Mouse (Mus musculus) intestine, embryonic 15.5 days (tissue): ENCODE measurements around the gene Snai3. TPM values are rescaled to one million over a fixed set of nuclear protein-coding genes. Genes with fewer than 3 reads are reported as not detected.

Experiments used
- ATAC-seq: fragments of 200-750 bp; cut with Nextera tagmentation; 2 replicates; pipeline ENCODE4 v1.8.0; 2017; ENCODE audit warnings: moderate TSS enrichment, moderate library complexity
- H3K27ac ChIP-seq: fragments of 300-500 bp; sonication (generic); 2 replicates; pipeline ENCODE4 v1.5.1; 2015; ENCODE audit warnings: mild to moderate bottlenecking, inconsistent platforms
- H3K27me3 ChIP-seq: fragments of 300-500 bp; sonication (generic); replicated peaks from 2 replicates; pipeline ENCODE4 v1.6.1; 2015; ENCODE audit warnings: inconsistent platforms
- H3K36me3 ChIP-seq: fragments of 300-500 bp; sonication (generic); 2 replicates; pipeline ENCODE4 v1.6.1; 2015; ENCODE audit warnings: inconsistent platforms
- H3K4me1 ChIP-seq: fragments of 300-500 bp; sonication (generic); replicated peaks from 2 replicates; pipeline ENCODE4 v1.6.1; 2015; ENCODE audit warnings: inconsistent platforms
- H3K4me2 ChIP-seq: fragments of 300-500 bp; sonication (generic); replicated peaks from 2 replicates; pipeline ENCODE4 v1.6.1; 2015; ENCODE audit warnings: mild to moderate bottlenecking, inconsistent platforms
- H3K4me3 ChIP-seq: fragments of 300-500 bp; sonication (generic); replicated peaks from 2 replicates; pipeline ENCODE4 v1.5.1; 2015; ENCODE audit warnings: inconsistent platforms
- H3K9ac ChIP-seq: fragments of 300-500 bp; sonication (generic); 2 replicates; pipeline ENCODE4 v1.6.1; 2015; ENCODE audit warnings: inconsistent platforms
- H3K9me3 ChIP-seq: fragments of 300-500 bp; sonication (generic); 2 replicates; pipeline ENCODE4 v1.6.1; 2016; ENCODE audit warnings: inconsistent platforms
- WGBS: fragments of 180-500 bp; shearing (Covaris S2); methylation state at CpG from one replicate; pipeline ENCODE4 v1.1.7; 2015; 5-methylcytosine and 5-hydroxymethylcytosine counted together
- polyA plus RNA-seq: library from polyadenylated mRNA; unstranded; fragments of >200 nt; fragmentation: Nextera tagmentation; extraction: Ambion mirVana; gene quantifications from 2 replicates; pipeline ENCODE4 v1.2.1, GENCODE M21; 2015

The Snai3 gene
- polyA plus RNA-seq, 1 experiment from 2014 or later, result 0.57 TPM

DNA sequence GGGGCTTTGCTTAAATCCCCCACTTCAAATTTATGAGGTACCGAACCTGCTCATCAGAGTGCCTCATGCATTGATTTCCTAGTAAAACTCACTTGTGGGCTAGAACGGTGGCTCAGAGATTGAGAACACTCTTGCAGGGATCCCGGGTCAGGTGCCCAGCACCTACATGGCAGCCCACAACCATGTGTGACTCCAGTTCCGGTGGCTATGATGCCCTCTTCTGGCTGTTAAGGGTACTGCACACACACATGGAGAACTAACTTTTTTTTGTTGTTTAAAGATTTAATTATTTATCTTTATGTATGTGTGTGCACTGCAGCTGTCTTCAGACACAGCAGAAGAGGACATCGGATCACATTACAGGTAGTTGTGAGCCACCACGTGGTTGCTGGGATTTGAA, 25.2 kb downstream of the Snai3 start:
- Histone ChIP-seq H3K4me2 (no peak overlapping the region), H3K9ac (no peak overlapping the region), H3K27ac (no peak overlapping the region), H3K36me3 (peaks cover 41% of the 10 kb centered on the region), H3K27me3 (no peaks in the 10 kb centered on the region), H3K4me1 (peaks cover 30% of the 10 kb centered on the region), H3K4me3 (no peak overlapping the region), H3K9me3 (no peaks in the 10 kb centered on the region)
- WGBS, result 90% methylated on average over 6 of the region's 6 CpGs
- ATAC-seq, result no peak

DNA sequence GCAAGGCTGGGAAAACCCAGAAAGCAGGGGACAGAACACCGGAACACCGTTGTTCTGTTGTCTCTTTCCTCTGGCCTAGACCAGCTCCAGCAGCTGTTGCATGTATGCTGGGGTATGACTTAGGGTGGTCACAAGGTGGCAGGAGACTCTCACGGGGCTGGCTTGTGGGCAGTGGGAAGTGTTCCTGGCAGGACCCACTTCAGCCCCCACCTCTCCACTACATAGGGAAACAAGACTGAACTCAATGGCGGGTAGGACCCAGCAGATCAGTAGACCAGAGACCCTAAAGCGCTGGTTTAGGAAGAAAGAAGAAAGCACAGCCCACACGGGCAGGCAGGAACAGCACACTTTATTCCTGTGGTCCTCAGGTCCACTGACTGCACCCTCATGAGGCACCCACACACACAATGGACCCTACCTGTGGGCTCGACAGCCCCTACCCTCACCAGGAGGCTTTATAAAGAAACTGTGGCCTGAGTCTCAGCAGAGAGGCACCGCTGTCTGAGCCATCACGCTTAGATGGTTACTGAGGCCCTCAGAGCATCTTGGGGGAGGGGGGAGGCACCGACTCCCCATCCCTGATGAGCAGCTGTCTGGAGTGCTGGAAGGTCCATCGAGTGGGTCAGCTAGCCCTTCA, 27.1 kb downstream of the Snai3 start:
- WGBS, result 58% methylated on average over 11 of the region's 11 CpGs
- no peak for ATAC-seq
- Histone ChIP-seq H3K4me1 (peaks cover 29% of the 10 kb centered on the region), H3K36me3 (peaks cover 31% of the 10 kb centered on the region), H3K4me3 (peak overlapping the region; percentile 64; the same call in 1 of the 2 replicates), H3K4me2 (peak overlapping the region; percentile 91), H3K9me3 (no peaks in the 10 kb centered on the region), H3K27me3 (no peaks in the 10 kb centered on the region), H3K9ac (peak overlapping the region; percentile 83; the same call in 1 of the 2 replicates), H3K27ac (peak overlapping the region; percentile 90)

DNA sequence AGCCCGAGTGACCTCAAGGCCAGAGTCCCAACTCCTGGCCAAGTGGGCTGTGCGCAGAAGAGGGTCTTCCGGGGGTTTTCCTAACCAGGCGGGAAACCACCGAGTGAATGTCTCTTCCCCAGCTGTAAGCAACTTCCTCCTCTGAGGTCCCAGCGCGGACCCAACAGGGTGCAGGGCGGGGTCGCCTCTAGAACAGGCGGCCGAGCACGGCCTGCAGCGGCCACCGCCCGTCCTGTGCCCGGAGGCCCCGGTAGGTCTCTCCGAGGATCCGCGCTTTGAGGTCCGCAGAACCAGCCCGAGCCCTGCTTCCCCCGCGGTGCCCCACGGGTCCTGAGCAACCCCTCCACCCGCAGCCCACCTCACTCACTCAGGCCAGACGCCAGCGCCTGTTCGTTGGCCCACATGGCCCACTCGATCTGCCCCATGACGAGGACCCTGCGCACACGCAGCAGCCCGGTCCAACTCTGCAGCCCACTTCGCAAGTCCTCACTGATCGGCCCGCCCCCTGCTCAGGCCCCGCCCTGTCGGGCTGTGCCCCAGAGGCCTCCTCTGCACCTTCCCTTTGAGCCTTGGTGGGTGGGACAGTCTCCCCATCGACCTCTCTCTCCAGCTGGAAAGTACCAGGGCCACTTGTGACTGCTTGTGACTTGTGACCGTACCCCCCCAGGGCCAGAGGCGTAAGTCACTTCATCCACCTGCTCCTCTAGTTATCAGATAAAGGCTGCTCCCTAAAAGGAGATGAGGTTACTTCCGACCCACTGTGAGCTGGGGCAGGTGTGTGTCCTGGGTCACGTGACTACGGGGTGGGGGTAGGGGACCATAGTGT, 27.9 kb downstream of the Snai3 start, which contains the start of gene Cyba:
Gene Cyba (minus strand): TSS at position 488 of the 826 bp plus-strand sequence.
- peak; percentile 94 for ATAC-seq
- no peaks in the 10 kb centered on the region for H3K9me3 ChIP-seq
- H3K4me1 ChIP-seq, result peaks cover 24% of the 10 kb centered on the region
- H3K36me3 ChIP-seq, result peaks cover 30% of the 10 kb centered on the region
- WGBS, result 3% methylated on average over 45 of the region's 45 CpGs
- peak within 1 kb of the TSS; percentile 91 for H3K4me2 ChIP-seq
- peak within 1 kb of the TSS; percentile 83 for H3K9ac ChIP-seq
- H3K27me3 ChIP-seq, result no peaks in the 10 kb centered on the region
- H3K27ac ChIP-seq, result peak within 1 kb of the TSS; percentile 90
- peak within 1 kb of the TSS; percentile 64 for H3K4me3 ChIP-seq

DNA sequence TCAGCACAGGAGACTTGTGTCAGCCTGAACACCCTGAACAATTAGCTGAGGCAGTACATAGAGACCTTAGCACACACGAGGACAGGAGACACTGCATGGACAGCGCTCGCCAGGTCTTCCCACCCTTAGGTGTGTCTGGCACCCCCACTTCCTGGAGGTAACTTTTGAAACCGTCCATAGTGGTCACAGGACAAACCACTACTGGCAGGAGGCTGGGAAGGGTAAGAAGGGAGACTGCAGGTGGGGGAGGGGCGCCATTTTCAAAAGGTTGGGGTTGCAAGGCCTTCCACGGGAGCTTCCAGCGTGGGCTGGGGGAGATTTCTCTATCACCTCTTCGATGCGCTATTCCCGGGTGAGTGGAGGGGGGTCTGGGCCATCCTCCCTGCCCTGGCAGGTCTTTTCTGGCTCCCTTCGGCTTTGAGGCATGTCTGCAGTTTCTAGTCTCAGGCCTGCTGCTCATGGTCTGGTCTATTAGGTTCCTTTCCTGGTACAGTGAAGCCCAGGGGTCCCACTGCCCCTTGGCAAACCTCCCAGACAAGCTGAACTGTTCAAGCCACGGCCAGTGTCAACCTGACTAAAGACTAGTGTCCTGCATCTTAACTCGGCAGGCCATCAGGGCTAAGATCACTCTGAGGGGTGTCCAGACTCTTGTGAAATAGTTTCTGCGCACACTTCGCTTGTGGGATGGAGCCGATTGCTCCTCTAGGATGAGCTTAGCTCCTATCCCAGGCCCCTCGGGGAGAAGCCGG, 28.7 kb downstream of the Snai3 start:
- Histone ChIP-seq H3K4me1 (peaks cover 23% of the 10 kb centered on the region), H3K9ac (peak overlapping the region; percentile 83), H3K27me3 (no peaks in the 10 kb centered on the region), H3K27ac (peak overlapping the region; percentile 90), H3K4me3 (peak overlapping the region; percentile 64), H3K36me3 (peaks cover 29% of the 10 kb centered on the region), H3K4me2 (peak overlapping the region; percentile 91), H3K9me3 (no peaks in the 10 kb centered on the region)
- WGBS, result 25% methylated on average over 18 of the region's 18 CpGs
- peak; percentile 13; the same call in 1 of the 2 replicates for ATAC-seq

DNA sequence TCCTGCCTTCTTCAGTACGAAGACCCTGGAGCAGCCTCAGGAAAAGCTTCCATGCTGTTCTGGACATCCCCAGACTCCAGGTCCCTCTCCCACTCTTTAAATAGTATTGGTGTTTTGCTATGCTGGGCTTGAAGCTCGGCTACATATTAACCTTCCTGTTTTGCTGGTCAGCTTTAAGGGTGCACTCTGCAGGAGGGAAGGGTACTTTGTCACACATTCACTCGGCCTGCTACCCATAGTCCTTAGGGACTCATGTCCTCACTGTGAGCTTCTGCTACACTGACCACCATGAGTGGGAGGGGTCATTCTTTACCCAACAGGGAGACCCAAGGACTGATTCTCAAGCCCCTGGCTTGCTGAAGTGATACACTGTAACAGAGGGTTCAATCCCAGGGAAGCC, 29.9 kb downstream of the Snai3 start:
- Histone ChIP-seq H3K4me3 (no peak overlapping the region), H3K36me3 (peaks cover 17% of the 10 kb centered on the region), H3K27me3 (no peaks in the 10 kb centered on the region), H3K4me1 (peaks cover 23% of the 10 kb centered on the region), H3K4me2 (no peak overlapping the region), H3K27ac (no peak overlapping the region), H3K9me3 (no peaks in the 10 kb centered on the region), H3K9ac (0 out of 2 replicates have a peak overlapping the region, but pooled peaks have one; percentile 1)
- 86% methylated on average over 3 of the region's 3 CpGs for WGBS
- no peak for ATAC-seq

DNA sequence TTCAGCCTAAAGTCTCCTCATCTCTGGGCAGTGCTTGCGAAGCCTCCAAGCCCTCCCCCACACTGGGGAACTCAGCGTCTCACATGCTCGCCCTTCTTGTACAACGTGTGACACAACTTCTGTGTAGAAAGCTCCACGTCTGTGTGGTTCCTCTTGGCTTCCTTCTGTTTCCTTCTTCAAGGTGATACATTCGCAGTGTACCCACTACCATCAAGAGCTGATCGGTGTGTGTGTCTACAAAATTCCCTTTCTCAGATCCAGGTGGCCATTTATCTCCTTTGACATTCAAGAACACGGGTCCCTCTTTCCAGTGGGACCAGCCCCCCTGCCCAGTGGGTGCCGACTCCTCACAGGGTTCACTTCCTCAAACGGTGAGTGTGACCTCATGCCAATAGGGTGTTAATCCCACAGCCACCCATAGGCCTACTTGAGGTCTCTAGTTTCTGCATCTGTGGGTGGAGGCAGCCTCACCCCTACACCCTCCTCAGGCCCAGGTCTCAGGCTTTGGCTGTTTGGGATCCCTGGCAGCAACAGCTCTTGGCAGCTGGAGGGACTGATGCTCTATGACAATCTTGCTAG, 30.4 kb downstream of the Snai3 start:
- Histone ChIP-seq H3K9me3 (no peaks in the 10 kb centered on the region), H3K36me3 (peaks cover 13% of the 10 kb centered on the region), H3K4me1 (peaks cover 23% of the 10 kb centered on the region), H3K27me3 (no peaks in the 10 kb centered on the region), H3K27ac (no peak overlapping the region), H3K9ac (0 out of 2 replicates have a peak overlapping the region, but pooled peaks have one; percentile 1), H3K4me2 (no peak overlapping the region), H3K4me3 (no peak overlapping the region)
- ATAC-seq, result no peak
- 83% methylated on average over 10 of the region's 10 CpGs for WGBS

DNA sequence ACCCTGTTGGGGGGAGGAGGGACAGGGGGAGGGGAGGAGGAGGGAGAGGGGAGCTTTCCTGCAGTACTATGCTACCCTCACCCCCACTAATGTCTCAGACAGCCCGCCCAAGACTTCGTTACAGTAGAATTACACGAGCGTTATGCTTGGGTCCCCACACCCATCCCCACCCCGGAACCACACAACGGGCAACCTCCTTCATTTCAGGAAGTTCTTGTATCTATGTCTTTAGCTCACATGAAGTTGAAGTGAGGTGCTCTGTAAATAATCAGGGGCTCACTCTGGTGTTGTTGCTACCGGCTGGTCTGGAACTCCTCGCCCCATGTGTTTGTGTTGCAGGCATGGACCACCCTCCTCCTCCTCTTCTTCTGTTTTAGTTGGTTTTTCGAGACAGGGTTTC, 32.4 kb downstream of the Snai3 start:
- Histone ChIP-seq H3K4me3 (no peak overlapping the region), H3K9me3 (no peaks in the 10 kb centered on the region), H3K9ac (no peak overlapping the region), H3K27ac (no peak overlapping the region), H3K4me1 (peaks cover 19% of the 10 kb centered on the region), H3K27me3 (no peaks in the 10 kb centered on the region), H3K36me3 (peaks cover 9% of the 10 kb centered on the region; the same call in 1 of the 2 replicates), H3K4me2 (no peak overlapping the region)
- WGBS, result 88% methylated on average over 9 of the region's 9 CpGs
- no peak for ATAC-seq

DNA sequence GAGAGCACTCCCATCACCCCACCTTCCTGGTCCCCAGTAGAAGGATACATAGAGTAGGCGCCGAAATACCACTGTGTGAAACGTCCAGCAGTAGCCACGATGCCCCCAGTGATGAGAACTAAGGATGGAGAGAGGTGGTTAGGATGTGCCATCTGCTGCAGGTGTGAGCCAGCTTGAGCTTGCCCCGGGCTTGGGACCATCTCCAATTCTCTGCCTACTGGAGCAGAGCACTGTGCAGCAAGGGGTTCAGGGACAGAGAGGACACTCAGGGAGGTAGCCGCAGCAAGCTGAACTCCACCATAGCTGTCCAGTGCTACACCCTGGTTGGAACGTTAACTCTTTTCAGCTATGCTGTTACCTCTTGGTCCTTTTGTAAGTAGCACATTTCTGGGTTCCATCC, 32.9 kb downstream of the Snai3 start:
- H3K4me2 ChIP-seq, result no peak overlapping the region
- no peak overlapping the region for H3K9ac ChIP-seq
- H3K27me3 ChIP-seq, result no peaks in the 10 kb centered on the region
- H3K9me3 ChIP-seq, result no peaks in the 10 kb centered on the region
- peaks cover 9% of the 10 kb centered on the region; the same call in 1 of the 2 replicates for H3K36me3 ChIP-seq
- no peak overlapping the region for H3K4me3 ChIP-seq
- H3K27ac ChIP-seq, result no peak overlapping the region
- H3K4me1 ChIP-seq, result peaks cover 13% of the 10 kb centered on the region
- no peak for ATAC-seq
- 90% methylated on average over 7 of the region's 7 CpGs for WGBS

DNA sequence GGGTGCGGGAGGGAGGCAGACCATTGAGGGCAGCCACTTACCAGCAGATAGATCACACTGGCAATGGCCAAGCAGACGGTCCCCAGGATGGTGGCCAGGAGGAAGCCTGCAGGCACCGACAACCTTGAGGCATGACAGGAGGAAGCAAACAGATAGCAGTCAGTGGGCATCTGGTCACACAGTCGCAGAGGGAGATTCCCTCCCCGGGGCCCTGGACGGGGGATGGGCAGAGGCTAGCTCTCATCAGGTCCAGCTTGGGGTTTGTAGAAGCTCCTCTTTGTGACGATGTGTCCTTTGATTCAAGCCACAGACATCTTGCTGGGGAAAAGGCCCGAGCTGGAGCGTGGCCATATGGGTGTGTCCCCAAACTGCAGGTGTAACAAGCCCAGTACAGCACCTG, 34.4 kb downstream of the Snai3 start:
- H3K9me3 ChIP-seq, result no peaks in the 10 kb centered on the region
- H3K27me3 ChIP-seq, result no peaks in the 10 kb centered on the region
- no peak overlapping the region for H3K27ac ChIP-seq
- ATAC-seq, result no peak
- H3K4me1 ChIP-seq, result peaks cover 16% of the 10 kb centered on the region
- H3K36me3 ChIP-seq, result peaks cover 9% of the 10 kb centered on the region; the same call in 1 of the 2 replicates
- 71% methylated on average over 9 of the region's 9 CpGs for WGBS
- H3K4me3 ChIP-seq, result no peak overlapping the region
- H3K4me2 ChIP-seq, result no peak overlapping the region
- H3K9ac ChIP-seq, result no peak overlapping the region

DNA sequence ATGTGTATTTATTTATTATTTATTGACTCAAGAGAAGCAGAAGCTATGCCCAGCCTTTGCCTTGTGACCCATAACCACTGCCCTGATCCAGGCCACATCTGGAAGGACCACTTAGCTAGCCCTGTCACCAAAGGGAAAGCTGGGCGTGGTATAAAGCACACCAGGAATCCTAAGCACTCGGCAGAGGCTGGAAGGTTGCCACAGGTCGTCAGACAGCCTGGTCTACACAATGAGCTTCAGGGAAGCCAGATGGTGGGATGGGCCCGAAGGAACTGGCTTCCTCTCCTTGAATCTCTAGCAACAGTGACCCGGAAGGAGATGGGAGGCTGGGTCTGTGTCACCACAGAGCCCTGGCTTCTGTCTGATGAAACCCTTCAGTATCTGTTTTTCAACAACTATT, 36.9 kb downstream of the Snai3 start:
- H3K4me3 ChIP-seq, result no peak overlapping the region
- H3K27me3 ChIP-seq, result no peaks in the 10 kb centered on the region
- H3K9ac ChIP-seq, result no peak overlapping the region
- ATAC-seq, result no peak
- H3K9me3 ChIP-seq, result no peaks in the 10 kb centered on the region
- no peak overlapping the region for H3K4me2 ChIP-seq
- 42% methylated on average over 5 of the region's 5 CpGs for WGBS
- peaks cover 9% of the 10 kb centered on the region for H3K4me1 ChIP-seq
- no peak overlapping the region for H3K27ac ChIP-seq
- peaks cover 9% of the 10 kb centered on the region; the same call in 1 of the 2 replicates for H3K36me3 ChIP-seq

DNA sequence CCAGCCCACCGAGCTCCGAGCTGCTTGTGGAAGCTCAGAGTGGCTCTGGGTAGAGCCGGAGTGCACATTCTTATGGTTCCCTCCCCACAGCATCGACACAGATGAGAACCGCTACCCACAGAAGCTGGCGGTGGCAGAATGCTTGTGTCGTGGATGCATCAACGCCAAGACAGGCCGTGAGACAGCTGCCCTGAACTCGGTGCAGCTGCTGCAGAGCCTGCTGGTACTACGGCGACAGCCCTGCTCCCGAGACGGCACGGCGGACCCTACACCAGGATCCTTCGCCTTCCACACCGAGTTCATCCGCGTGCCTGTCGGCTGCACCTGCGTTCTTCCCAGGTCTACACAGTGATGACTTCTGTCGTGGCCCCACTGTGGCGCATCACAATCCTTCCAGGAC, 37.3 kb downstream of the Snai3 start:
- H3K4me1 ChIP-seq, result peaks cover 9% of the 10 kb centered on the region
- no peak overlapping the region for H3K4me3 ChIP-seq
- H3K4me2 ChIP-seq, result no peak overlapping the region
- peaks cover 11% of the 10 kb centered on the region; the same call in 1 of the 2 replicates for H3K36me3 ChIP-seq
- no peaks in the 10 kb centered on the region for H3K9me3 ChIP-seq
- WGBS, result 84% methylated on average over 24 of the region's 24 CpGs
- H3K27ac ChIP-seq, result no peak overlapping the region
- H3K27me3 ChIP-seq, result no peaks in the 10 kb centered on the region
- no peak overlapping the region for H3K9ac ChIP-seq
- no peak for ATAC-seq
